Mouse (Mus musculus): ENCODE measurements around the gene Asb4.
"Not testable (repeated sequence)": the region's sequence is repeated elsewhere in the genome, so short reads cannot be mapped to it uniquely, and the experiment has no call there.

Asb4 gene

GRCm38 (mm10) chr6:5383336-5384177, at the start of gene Asb4:
Gene Asb4, plus strand, starts transcription at chr6:5383386.
- DNase-seq, result no peak

- DNase-seq, result no peak
Observed at GRCm38 (mm10) chr6:5334021-5334420, 49.2 kb upstream of the Asb4 start.

- not testable (repeated sequence) for DNase-seq
Observed at GRCm38 (mm10) chr6:5336016-5336415, 47.2 kb upstream of the Asb4 start.

- not testable (repeated sequence) for DNase-seq
Observed at GRCm38 (mm10) chr6:5338781-5339180, 44.4 kb upstream of the Asb4 start.

- DNase-seq, result not testable (repeated sequence)
Observed at GRCm38 (mm10) chr6:5339283-5339682, 43.9 kb upstream of the Asb4 start.

- no peak for DNase-seq
Observed at GRCm38 (mm10) chr6:5344255-5344654, 38.9 kb upstream of the Asb4 start.

- no peak for DNase-seq
Observed at GRCm38 (mm10) chr6:5357873-5358272, 25.3 kb upstream of the Asb4 start.

GRCm38 (mm10) chr6:5360402-5360801, 22.8 kb upstream of the Asb4 start:
- no peak for DNase-seq

- DNase-seq, result no peak
Observed at GRCm38 (mm10) chr6:5361987-5362386, 21.2 kb upstream of the Asb4 start.

- no peak for DNase-seq
Observed at GRCm38 (mm10) chr6:5365845-5366244, 17.3 kb upstream of the Asb4 start.

- DNase-seq, result no peak
Observed at GRCm38 (mm10) chr6:5376884-5377283, 6.3 kb upstream of the Asb4 start.

GRCm38 (mm10) chr6:5379048-5379447, 4.1 kb upstream of the Asb4 start:
- DNase-seq, result no peak

- DNase-seq, result no peak
Observed at GRCm38 (mm10) chr6:5379781-5380623, 3.2 kb upstream of the Asb4 start.

GRCm38 (mm10) chr6:5380624-5381252, 2.4 kb upstream of the Asb4 start:
- DNase-seq, result no peak

GRCm38 (mm10) chr6:5381918-5382582, 1.1 kb upstream of the Asb4 start:
- no peak for DNase-seq

GRCm38 (mm10) chr6:5382583-5383215, 487 bp upstream of the Asb4 start:
- DNase-seq, result peak; percentile 14

- peak; percentile 8 to 11 for DNase-seq
Observed at GRCm38 (mm10) chr6:5384178-5384490, 948 bp downstream of the Asb4 start.

GRCm38 (mm10) chr6:5385161-5385640, 2.0 kb downstream of the Asb4 start:
- DNase-seq, result no peak

- DNase-seq, result no peak
Observed at GRCm38 (mm10) chr6:5386486-5386885, 3.3 kb downstream of the Asb4 start.

GRCm38 (mm10) chr6:5387396-5387795, 4.2 kb downstream of the Asb4 start:
- DNase-seq, result no peak

GRCm38 (mm10) chr6:5390298-5390697, 7.1 kb downstream of the Asb4 start:
- DNase-seq, result no peak

GRCm38 (mm10) chr6:5390952-5391351, 7.8 kb downstream of the Asb4 start:
- DNase-seq, result no peak

All from thymus, adult 18-20 months (tissue).